Mouse (Mus musculus): ENCODE data around the gene Znrf4. TPM values are rescaled to one million over a fixed set of nuclear protein-coding genes. Genes with fewer than 3 reads are reported as not detected.
"Not testable (repeated sequence)": the region's sequence is repeated elsewhere in the genome, so short reads cannot be mapped to it uniquely, and the experiment has no call there.

Znrf4 gene
- total and polyA plus RNA-seq, 2 experiments from 2014 or later, result not detected

DNA sequence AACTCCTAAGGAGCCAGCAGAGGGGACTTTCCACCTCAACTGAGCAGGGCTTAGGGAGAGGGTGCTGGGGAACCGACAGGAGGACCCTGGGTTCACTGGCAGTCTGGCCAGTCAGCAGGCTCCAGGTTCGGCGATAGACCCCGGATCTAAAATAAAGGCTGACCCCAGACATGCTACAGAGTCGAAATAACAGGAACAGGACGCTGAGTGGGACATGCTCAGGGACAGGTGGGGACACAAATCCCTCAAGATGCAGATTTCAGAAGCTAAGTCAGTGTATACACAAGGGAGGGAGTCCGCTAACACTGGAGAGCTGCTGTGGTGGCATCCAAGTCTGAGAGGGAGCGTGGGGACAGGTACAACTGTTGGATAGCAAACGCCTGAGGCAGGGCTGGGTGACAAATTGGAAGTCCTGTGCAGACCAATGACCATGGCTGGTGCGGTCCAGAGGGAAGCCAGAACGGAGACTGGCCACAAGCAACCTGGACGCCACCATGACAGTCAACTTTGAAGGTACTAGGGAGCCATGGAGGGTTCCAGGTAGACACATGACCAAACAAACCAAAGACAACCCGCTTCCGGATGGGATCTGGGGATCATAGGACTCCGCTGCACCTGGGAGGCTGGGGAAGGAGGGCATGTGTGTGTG lies 5.7 kb downstream of the Znrf4 start:
- Histone ChIP-seq H3K4me3 (ENCODE audit: low read length) (peak overlapping the region; percentile 39; the same call in 1 of the 2 replicates), H3K4me2 (ENCODE audit: low read depth, low read length) (peak overlapping the region; percentile 84), H3K9ac (replicated peaks; ENCODE audit: low read length) (peak overlapping the region; percentile 67; the same call in 1 of the 2 replicates), H3K27me3 (ENCODE audit: insufficient read depth, low read length) (peaks cover 5% of the 10 kb centered on the region; the same call in 1 of the 2 replicates), H3K4me1 (ENCODE audit: insufficient read depth, low read length) (peaks cover 19% of the 10 kb centered on the region; the same call in 1 of the 2 replicates), H3K9me3 (ENCODE audit: low read length) (no peaks in the 10 kb centered on the region), H3K36me3 (ENCODE audit: insufficient read depth, low read length) (no peaks in the 10 kb centered on the region), H3K27ac (peak overlapping the region; percentile 94)
- TF ChIP-seq CTCF (IDR thresholded peaks at IDR 0.05; ENCODE audit: low read depth), result no peak
- ATAC-seq, result no peak
- 69% methylated on average over 15 of the region's 15 CpGs for WGBS
- no peak for DNase-seq (ENCODE audit: low spot score)

DNA sequence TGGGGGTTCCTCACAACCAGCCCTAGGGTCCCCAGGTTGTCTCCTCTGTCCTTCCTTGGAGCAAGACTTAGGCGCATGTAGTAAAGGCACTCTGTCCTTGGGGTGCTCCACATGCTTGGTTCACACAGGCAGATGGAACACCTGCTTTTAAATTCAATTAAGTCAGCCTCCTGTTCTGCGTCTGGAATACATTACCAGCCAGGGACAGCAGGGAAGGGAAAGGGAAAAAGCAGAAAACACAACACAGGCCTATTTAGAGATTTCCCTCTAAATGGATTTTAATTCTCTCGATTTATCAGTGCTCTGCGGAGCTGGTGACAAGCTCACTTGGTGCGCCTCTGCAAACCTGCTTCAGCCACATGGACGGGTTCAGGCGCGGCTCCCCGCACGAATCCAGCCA lies 6.8 kb downstream of the Znrf4 start:
- H3K4me3 ChIP-seq (ENCODE audit: low read length), result no peak overlapping the region
- H3K27me3 ChIP-seq (ENCODE audit: insufficient read depth, low read length), result no peaks in the 10 kb centered on the region
- 75% methylated on average over 10 of the region's 10 CpGs for WGBS
- DNase-seq (ENCODE audit: low spot score) (no peak), ATAC-seq (no peak)
- H3K4me2 ChIP-seq (ENCODE audit: low read depth, low read length), result no peak overlapping the region
- H3K4me1 ChIP-seq (ENCODE audit: insufficient read depth, low read length), result peaks cover 17% of the 10 kb centered on the region
- no peak overlapping the region for H3K9ac ChIP-seq (replicated peaks; ENCODE audit: low read length)
- no peak for TF ChIP-seq CTCF (IDR thresholded peaks at IDR 0.05; ENCODE audit: low read depth)
- no peaks in the 10 kb centered on the region for H3K36me3 ChIP-seq (ENCODE audit: insufficient read depth, low read length)
- no peak overlapping the region for H3K27ac ChIP-seq
- no peaks in the 10 kb centered on the region for H3K9me3 ChIP-seq (ENCODE audit: low read length)

DNA sequence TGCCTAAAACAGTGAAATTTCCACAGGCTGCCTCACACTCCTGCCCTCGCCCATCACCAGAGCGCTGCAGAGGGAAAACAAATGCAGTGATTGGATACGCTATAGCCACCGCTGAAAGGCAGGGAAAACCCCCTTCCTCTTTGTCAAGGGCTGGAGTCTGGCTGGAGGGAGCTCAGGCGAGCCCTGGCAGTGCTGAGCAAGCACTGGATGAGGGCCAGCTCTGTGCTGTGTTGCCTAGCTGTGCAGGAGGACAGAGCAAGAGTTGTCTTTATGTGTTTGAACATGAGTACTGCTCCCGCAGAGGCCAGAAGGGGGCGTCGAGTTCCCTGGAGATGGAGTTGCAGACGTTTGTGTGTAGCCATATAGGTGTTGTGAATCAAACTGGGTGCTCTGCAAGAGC lies 9.7 kb downstream of the Znrf4 start:
- Histone ChIP-seq H3K27me3 (ENCODE audit: insufficient read depth, low read length) (no peaks in the 10 kb centered on the region), H3K9ac (replicated peaks; ENCODE audit: low read length) (no peak overlapping the region), H3K9me3 (ENCODE audit: low read length) (no peaks in the 10 kb centered on the region), H3K4me2 (ENCODE audit: low read depth, low read length) (no peak overlapping the region), H3K27ac (peak overlapping the region; percentile 62), H3K36me3 (ENCODE audit: insufficient read depth, low read length) (no peaks in the 10 kb centered on the region), H3K4me3 (ENCODE audit: low read length) (no peak overlapping the region), H3K4me1 (ENCODE audit: insufficient read depth, low read length) (peaks cover 16% of the 10 kb centered on the region)
- DNase-seq (ENCODE audit: low spot score), result peak; percentile 91
- 12% methylated on average over 9 of the region's 9 CpGs for WGBS
- ATAC-seq, result peak; percentile 85
- TF ChIP-seq CTCF (IDR thresholded peaks at IDR 0.05; ENCODE audit: low read depth), result peak; percentile 61

DNA sequence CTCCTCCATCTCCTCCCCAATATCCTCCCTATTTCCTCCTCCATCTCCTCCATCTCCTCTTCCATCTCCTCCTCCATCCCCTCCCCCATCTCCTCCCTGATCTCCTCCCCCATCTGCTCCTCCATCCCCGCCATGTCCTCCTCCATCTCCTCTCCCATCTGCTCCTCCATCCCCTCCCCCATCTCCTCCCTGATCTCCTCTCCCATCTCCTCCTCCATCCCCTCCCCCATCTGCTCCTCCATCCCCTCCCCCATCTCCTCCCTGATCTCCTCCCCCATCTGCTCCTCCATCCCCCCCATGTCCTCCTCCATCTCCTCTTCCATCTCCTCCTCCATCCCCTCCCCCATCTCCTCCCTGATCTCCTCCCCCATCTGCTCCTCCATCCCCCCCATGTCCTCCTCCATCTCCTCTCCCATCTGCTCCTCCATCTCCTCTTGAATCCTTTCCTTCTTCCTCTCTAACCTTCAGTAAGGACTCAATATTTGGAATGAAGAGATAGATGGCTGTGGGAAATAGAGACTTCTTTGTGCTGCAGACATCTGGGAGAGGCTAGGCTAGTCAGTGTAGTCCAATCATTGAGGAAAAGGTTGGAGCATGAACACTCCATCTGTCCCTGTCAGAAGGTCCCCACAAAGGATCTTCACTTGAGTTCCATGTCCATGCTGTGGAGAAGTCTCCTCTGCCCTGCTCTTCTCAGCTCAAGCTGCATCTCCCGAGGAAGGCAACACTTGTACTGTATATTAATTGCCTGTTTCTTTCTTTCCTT lies 10.4 kb downstream of the Znrf4 start:
- H3K4me2 ChIP-seq (ENCODE audit: low read depth, low read length); H3K4me1 ChIP-seq (ENCODE audit: insufficient read depth, low read length); H3K36me3 ChIP-seq (ENCODE audit: insufficient read depth, low read length); H3K4me3 ChIP-seq (ENCODE audit: low read length); H3K9me3 ChIP-seq (ENCODE audit: low read length); ATAC-seq; H3K9ac ChIP-seq (replicated peaks; ENCODE audit: low read length); H3K27me3 ChIP-seq (ENCODE audit: insufficient read depth, low read length): not testable (repeated sequence)
- H3K27ac ChIP-seq, result peak overlapping the region; percentile 62
- WGBS, result 13% methylated on average over 2 of the region's 2 CpGs
- peak; percentile 39 for DNase-seq (ENCODE audit: low spot score)

DNA sequence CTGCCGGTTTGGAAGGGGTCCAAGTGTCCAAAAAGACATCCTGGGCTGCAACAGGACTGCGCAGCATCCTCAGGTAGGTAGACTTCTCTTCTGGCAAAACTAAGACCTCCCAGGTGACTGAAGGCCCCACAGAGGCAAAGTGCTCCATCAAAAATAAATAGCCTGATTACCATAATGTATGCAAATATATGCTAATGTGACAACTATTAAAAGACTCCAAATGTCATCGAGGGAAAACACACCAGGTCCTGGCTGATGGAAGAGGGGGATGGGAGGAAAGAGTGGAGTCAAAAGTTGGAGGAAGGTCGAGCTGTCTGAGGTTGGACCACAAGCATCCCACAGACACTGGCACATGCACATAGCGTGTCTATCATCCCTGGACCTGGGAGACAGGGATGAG lies 13.0 kb downstream of the Znrf4 start:
- DNase-seq (ENCODE audit: low spot score), result no peak
- Histone ChIP-seq H3K27ac (no peak overlapping the region), H3K4me1 (ENCODE audit: insufficient read depth, low read length) (peaks cover 8% of the 10 kb centered on the region), H3K27me3 (ENCODE audit: insufficient read depth, low read length) (no peaks in the 10 kb centered on the region), H3K4me3 (ENCODE audit: low read length) (no peak overlapping the region), H3K9ac (replicated peaks; ENCODE audit: low read length) (no peak overlapping the region), H3K36me3 (ENCODE audit: insufficient read depth, low read length) (no peaks in the 10 kb centered on the region), H3K9me3 (ENCODE audit: low read length) (peaks cover 2% of the 10 kb centered on the region; the same call in 1 of the 2 replicates), H3K4me2 (ENCODE audit: low read depth, low read length) (no peak overlapping the region)
- WGBS, result 51% methylated on average over 5 of the region's 5 CpGs
- no peak for ATAC-seq
- no peak for TF ChIP-seq CTCF (IDR thresholded peaks at IDR 0.05; ENCODE audit: low read depth)

DNA sequence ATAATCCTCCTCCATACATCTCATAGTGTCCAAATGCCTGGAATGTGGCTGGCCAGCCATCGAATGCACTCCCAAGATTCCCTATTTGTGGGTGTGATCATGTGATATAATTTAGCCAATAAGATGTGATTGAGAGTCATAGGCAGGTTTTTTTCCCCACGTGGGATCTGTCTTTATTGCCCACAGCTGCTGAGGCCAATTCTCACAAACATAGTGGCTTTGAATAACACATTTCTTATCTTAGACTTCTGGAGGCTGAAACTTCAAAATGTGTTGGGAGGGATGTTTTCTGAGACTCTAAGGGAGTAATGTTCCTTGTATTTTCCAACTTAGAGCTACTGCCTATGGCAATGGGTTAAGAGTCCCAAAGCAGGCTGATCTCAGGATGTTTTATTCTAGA lies 17.8 kb downstream of the Znrf4 start:
- Histone ChIP-seq H3K27me3 (ENCODE audit: insufficient read depth, low read length) (no peaks in the 10 kb centered on the region), H3K9me3 (ENCODE audit: low read length) (peaks cover 8% of the 10 kb centered on the region; the same call in 1 of the 2 replicates), H3K27ac (no peak overlapping the region), H3K4me3 (ENCODE audit: low read length) (no peak overlapping the region), H3K9ac (replicated peaks; ENCODE audit: low read length) (no peak overlapping the region), H3K4me1 (ENCODE audit: insufficient read depth, low read length) (peaks cover 4% of the 10 kb centered on the region; the same call in 1 of the 2 replicates), H3K36me3 (ENCODE audit: insufficient read depth, low read length) (no peaks in the 10 kb centered on the region), H3K4me2 (ENCODE audit: low read depth, low read length) (no peak overlapping the region)
- ATAC-seq (no peak), DNase-seq (ENCODE audit: low spot score) (no peak)
- no peak for TF ChIP-seq CTCF (IDR thresholded peaks at IDR 0.05; ENCODE audit: low read depth)
- 68% methylated on average over 2 of the region's 2 CpGs for WGBS

DNA sequence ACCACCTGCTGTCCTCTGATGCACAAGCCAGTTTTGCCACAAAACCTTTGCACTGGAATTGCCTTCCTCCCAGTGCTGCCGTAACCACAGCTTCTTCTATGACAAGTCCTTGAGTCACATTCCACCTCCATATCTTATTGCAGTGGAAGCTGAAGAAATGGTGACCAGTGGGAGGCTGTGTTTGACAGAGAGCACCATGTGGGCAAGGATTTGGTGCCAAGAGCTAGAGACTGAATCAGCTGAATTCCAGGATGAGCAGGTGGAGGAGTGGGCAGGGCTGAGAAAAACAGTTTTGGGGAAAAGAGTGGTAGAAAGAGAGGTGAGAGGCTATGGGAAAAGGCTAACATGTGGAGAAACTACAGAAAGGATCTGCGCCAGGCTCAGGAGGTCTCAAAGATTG lies 18.4 kb downstream of the Znrf4 start:
- no peak overlapping the region for H3K27ac ChIP-seq
- H3K9ac ChIP-seq (replicated peaks; ENCODE audit: low read length), result no peak overlapping the region
- no peak for TF ChIP-seq CTCF (IDR thresholded peaks at IDR 0.05; ENCODE audit: low read depth)
- H3K4me3 ChIP-seq (ENCODE audit: low read length), result no peak overlapping the region
- H3K36me3 ChIP-seq (ENCODE audit: insufficient read depth, low read length), result no peaks in the 10 kb centered on the region
- ATAC-seq (no peak), DNase-seq (ENCODE audit: low spot score) (no peak)
- peaks cover under 1% of the 10 kb centered on the region; the same call in 1 of the 2 replicates for H3K4me1 ChIP-seq (ENCODE audit: insufficient read depth, low read length)
- H3K27me3 ChIP-seq (ENCODE audit: insufficient read depth, low read length), result no peaks in the 10 kb centered on the region
- H3K4me2 ChIP-seq (ENCODE audit: low read depth, low read length), result no peak overlapping the region
- H3K9me3 ChIP-seq (ENCODE audit: low read length), result peaks cover 8% of the 10 kb centered on the region; the same call in 1 of the 2 replicates
- 100% methylated on average over 2 of the region's 2 CpGs for WGBS

All from hindbrain, postnatal 0 days (tissue).